Mouse (Mus musculus): ENCODE data around the gene Dnajb2. TPM values are rescaled to one million over a fixed set of nuclear protein-coding genes. Genes with fewer than 3 reads are reported as not detected.

Dnajb2 gene
- total and polyA plus RNA-seq, 2 experiments: 25.4 to 55.9 TPM

DNA sequence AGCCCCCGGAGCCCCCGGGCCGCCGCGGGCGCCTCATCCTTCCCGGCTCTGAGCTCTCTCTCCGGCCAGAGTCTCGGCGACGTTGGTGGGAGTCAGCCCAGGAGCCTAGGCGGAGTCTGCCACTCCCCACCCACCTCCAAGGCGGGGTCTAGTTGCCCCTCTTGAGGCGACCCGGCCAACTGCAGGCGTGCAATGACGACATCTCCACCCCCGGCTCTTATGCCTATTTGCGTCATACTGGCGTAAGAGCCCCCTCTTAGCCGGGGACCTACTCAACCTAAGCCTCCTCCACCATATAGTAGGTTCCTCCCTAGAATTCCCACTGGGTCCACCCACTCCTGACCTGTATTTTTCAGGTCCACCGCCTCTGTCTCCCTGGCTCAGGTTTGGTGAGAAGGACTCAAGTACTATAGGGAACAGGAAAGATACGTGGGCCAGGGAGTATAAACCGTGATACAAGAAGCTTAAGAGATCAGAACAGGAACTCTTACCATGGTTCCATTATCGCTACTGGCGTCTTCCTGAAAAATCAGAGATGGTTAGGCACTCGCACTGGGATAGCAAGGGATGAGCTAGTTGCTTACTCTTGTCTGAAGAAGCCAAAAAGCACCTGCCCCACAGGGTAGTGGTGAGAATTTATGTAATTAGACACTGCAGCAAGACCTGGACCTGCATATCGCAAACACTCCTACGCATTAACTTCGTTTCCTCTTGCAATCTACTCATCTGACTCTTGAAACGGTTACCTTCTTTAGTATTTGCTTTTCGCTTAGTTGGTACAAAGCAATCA lies 28.1 kb downstream of the Dnajb2 start, which contains the start of gene Ptprn:
TSS of gene Ptprn (minus strand) at position 412 of the 790 bp plus-strand sequence.
- H3K27me3 ChIP-seq (ENCODE audit: control insufficient read depth, insufficient read depth, low read length): peaks cover 15% of the 10 kb centered on the region; the same call in 1 of the 2 replicates

GRCm38 (mm10) chr1:75277195-75278188 lies 41.3 kb downstream of the Dnajb2 start:
- H3K27me3 ChIP-seq (ENCODE audit: control insufficient read depth, insufficient read depth, low read length): no peaks in the 10 kb centered on the region; the same call in 1 of the 2 replicates
- no peak for TF ChIP-seq POLR2A (IDR thresholded peaks at IDR 0.05; ENCODE audit: extremely low read depth, insufficient read depth, low read length)
- no peak for TF ChIP-seq CTCF (IDR thresholded peaks at IDR 0.05; ENCODE audit: low read depth, low read length)
- no peak overlapping the region for H3K4me3 ChIP-seq (ENCODE audit: insufficient read depth, low read depth, low read length)
- WGBS: 9% methylated on average over 23 of the region's 23 CpGs
- H3K4me1 ChIP-seq (ENCODE audit: control insufficient read depth, insufficient read depth, low read length): no peaks in the 10 kb centered on the region
- no peaks in the 10 kb centered on the region for H3K36me3 ChIP-seq (ENCODE audit: control insufficient read depth, insufficient read depth, low read length)
- no peak overlapping the region for H3K27ac ChIP-seq (replicated peaks; ENCODE audit: insufficient read depth, low read depth, low read length)
- no peak for DNase-seq (ENCODE audit: extremely low read depth, low read depth, low spot score)
- no peak overlapping the region for H3K9ac ChIP-seq (ENCODE audit: low read depth, low read length)
- no peaks in the 10 kb centered on the region for H3K79me2 ChIP-seq (ENCODE audit: control insufficient read depth, insufficient read depth, low read length)

More for the DNA sequence above, 28.1 kb downstream of the Dnajb2 start, which contains the start of gene Ptprn:
- no peaks in the 10 kb centered on the region for H3K36me3 ChIP-seq (ENCODE audit: control insufficient read depth, insufficient read depth, low read length)
- 15% methylated on average over 32 of the region's 32 CpGs for WGBS
- H3K4me1 ChIP-seq (ENCODE audit: control insufficient read depth, insufficient read depth, low read length): no peaks in the 10 kb centered on the region
- no peak for TF ChIP-seq CTCF (IDR thresholded peaks at IDR 0.05; ENCODE audit: low read depth, low read length)
- no peak for DNase-seq (ENCODE audit: extremely low read depth, low read depth, low spot score)
- H3K9ac ChIP-seq (ENCODE audit: low read depth, low read length): no peak within 1 kb of the TSS
- H3K27ac ChIP-seq (replicated peaks; ENCODE audit: insufficient read depth, low read depth, low read length): no peak within 1 kb of the TSS
- H3K4me3 ChIP-seq (ENCODE audit: insufficient read depth, low read depth, low read length): no peak within 1 kb of the TSS
- H3K79me2 ChIP-seq (ENCODE audit: control insufficient read depth, insufficient read depth, low read length): no peaks in the 10 kb centered on the region

- Histone ChIP-seq H3K36me3 (ENCODE audit: control insufficient read depth, insufficient read depth, low read length) (no peaks in the 10 kb centered on the region), H3K9ac (ENCODE audit: low read depth, low read length) (no peak within 1 kb of the TSS), H3K4me3 (ENCODE audit: insufficient read depth, low read depth, low read length) (no peak within 1 kb of the TSS), H3K27me3 (ENCODE audit: control insufficient read depth, insufficient read depth, low read length) (no peaks in the 10 kb centered on the region; the same call in 1 of the 2 replicates), H3K79me2 (ENCODE audit: control insufficient read depth, insufficient read depth, low read length) (no peaks in the 10 kb centered on the region), H3K4me1 (ENCODE audit: control insufficient read depth, insufficient read depth, low read length) (no peaks in the 10 kb centered on the region), H3K27ac (replicated peaks; ENCODE audit: insufficient read depth, low read depth, low read length) (no peak within 1 kb of the TSS)
- TF ChIP-seq POLR2A (IDR thresholded peaks at IDR 0.05; ENCODE audit: extremely low read depth, insufficient read depth, low read length): no peak
- TF ChIP-seq CTCF (IDR thresholded peaks at IDR 0.05; ENCODE audit: low read depth, low read length): no peak
- 10% methylated on average over 13 of the region's 13 CpGs for WGBS
- no peak for DNase-seq (ENCODE audit: extremely low read depth, low read depth, low spot score)
These were observed 42.0 kb downstream of the Dnajb2 start, which contains the start of gene Resp18 for GRCm38 (mm10) chr1:75278228-75278627. Gene Resp18 (minus strand): TSS chr1:75278415.

- H3K79me2 ChIP-seq (ENCODE audit: control insufficient read depth, insufficient read depth, low read length): no peaks in the 10 kb centered on the region
- H3K36me3 ChIP-seq (ENCODE audit: control insufficient read depth, insufficient read depth, low read length): no peaks in the 10 kb centered on the region
- no peaks in the 10 kb centered on the region for H3K4me1 ChIP-seq (ENCODE audit: control insufficient read depth, insufficient read depth, low read length)
- H3K4me3 ChIP-seq (ENCODE audit: insufficient read depth, low read depth, low read length): no peak overlapping the region
- H3K27ac ChIP-seq (replicated peaks; ENCODE audit: insufficient read depth, low read depth, low read length): no peak overlapping the region
- WGBS: 83% methylated on average over 5 of the region's 5 CpGs
- DNase-seq (ENCODE audit: extremely low read depth, low read depth, low spot score): no peak
- TF ChIP-seq POLR2A (IDR thresholded peaks at IDR 0.05; ENCODE audit: extremely low read depth, insufficient read depth, low read length) (no peak), CTCF (IDR thresholded peaks at IDR 0.05; ENCODE audit: low read depth, low read length) (no peak)
- H3K9ac ChIP-seq (ENCODE audit: low read depth, low read length): no peak overlapping the region
- no peaks in the 10 kb centered on the region; the same call in 1 of the 2 replicates for H3K27me3 ChIP-seq (ENCODE audit: control insufficient read depth, insufficient read depth, low read length)
These were observed 46.8 kb downstream of the Dnajb2 start for GRCm38 (mm10) chr1:75283017-75283416.

DNA sequence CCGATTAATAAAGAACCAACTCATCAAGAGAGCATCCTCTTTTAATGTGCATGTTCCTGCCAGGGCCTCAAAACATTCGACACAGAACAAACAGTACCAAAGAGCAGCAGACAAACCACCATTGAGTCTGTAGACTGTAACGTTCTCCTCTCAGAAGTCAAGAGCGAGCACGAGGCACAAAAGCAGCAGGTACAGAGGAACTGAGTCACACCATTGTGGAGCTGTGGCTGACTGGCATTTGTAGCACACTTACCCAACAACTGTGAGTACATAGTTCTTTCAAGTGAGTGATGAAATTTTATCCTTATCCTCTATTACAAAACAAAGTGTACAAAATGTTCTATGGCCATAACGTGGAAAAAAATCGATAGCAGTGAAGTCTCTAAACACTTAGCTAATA lies 48.7 kb downstream of the Dnajb2 start:
- H3K36me3 ChIP-seq (ENCODE audit: control insufficient read depth, insufficient read depth, low read length): no peaks in the 10 kb centered on the region
- no peak for TF ChIP-seq CTCF (IDR thresholded peaks at IDR 0.05; ENCODE audit: low read depth, low read length)
- no peak for TF ChIP-seq POLR2A (IDR thresholded peaks at IDR 0.05; ENCODE audit: extremely low read depth, insufficient read depth, low read length)
- H3K4me1 ChIP-seq (ENCODE audit: control insufficient read depth, insufficient read depth, low read length): no peaks in the 10 kb centered on the region
- DNase-seq (ENCODE audit: extremely low read depth, low read depth, low spot score): peak; percentile 49
- no peak overlapping the region for H3K9ac ChIP-seq (ENCODE audit: low read depth, low read length)
- no peaks in the 10 kb centered on the region for H3K79me2 ChIP-seq (ENCODE audit: control insufficient read depth, insufficient read depth, low read length)
- 67% methylated on average over 7 of the region's 7 CpGs for WGBS
- H3K4me3 ChIP-seq (ENCODE audit: insufficient read depth, low read depth, low read length): no peak overlapping the region
- H3K27ac ChIP-seq (replicated peaks; ENCODE audit: insufficient read depth, low read depth, low read length): no peak overlapping the region
- no peaks in the 10 kb centered on the region for H3K27me3 ChIP-seq (ENCODE audit: control insufficient read depth, insufficient read depth, low read length)
